Mouse (Mus musculus): ENCODE measurements around the gene Adamtsl1. TPM values are rescaled to one million over a fixed set of nuclear protein-coding genes. Genes with fewer than 3 reads are reported as not detected.
A peak's percentile ranks its signal among the peaks of the same experiment; 100 is the strongest.

Adamtsl1 gene
- total RNA-seq, 2 experiments from 2014 or later: 4.3 to 5.5 TPM

DNA sequence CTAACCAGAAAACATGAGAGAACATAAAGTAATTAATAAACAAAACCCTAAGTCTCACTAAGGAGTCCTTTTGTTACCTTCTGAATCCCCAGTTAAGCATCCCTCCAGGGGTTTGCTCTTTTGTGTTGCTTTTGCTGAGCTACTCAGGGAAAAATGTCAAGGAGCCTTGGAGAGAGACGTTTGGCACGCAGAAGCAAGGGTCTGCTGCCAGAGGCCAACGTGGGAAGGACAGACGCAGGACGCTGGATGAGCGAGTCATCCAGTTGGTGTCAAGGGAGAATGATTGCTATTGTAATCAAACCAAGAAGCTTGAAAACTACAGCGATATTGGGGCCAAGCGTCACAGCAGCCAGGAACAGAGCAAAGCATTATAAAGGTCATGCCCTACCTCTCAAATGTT, 517.1 kb downstream of the Adamtsl1 start:
- no peak overlapping the region for H3K4me3 ChIP-seq
- intact Hi-C loops (cut with DNase I): loop anchor here (10.0 kb wide), 1 partner anchor 866 kb away; no protein-coding TSS in a partner anchor
- no peak for DNase-seq (ENCODE audit: extremely low spot score in 1 of 2, low spot score in 2 of 2)
- no peak for TF ChIP-seq CTCF (IDR thresholded peaks at IDR 0.05)
- H3K27ac ChIP-seq: no peak overlapping the region

DNA sequence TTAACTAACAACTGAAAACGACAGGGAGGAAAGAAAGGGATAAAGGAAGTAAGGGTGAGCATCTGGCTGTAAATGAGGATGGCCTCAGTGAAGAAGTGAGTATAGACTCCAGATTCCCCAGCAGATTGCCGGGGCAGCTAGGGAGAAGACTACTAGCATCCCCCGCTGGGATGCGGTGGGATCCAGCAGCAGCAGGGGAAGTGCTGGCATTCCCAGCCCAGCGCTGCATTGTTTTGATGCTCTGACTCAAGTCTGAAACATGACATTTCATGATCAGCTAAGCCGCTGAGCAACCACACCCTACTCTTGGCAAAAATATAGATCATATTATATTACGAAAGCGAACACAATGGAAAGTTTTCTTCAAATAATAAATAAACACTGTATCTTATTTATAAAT, 526.9 kb downstream of the Adamtsl1 start:
- H3K4me3 ChIP-seq: no peak overlapping the region
- no peak for DNase-seq (ENCODE audit: extremely low spot score in 1 of 2, low spot score in 2 of 2)
- intact Hi-C loops (cut with DNase I): loop anchor here (10.0 kb wide), 1 partner anchor 444 kb away; no protein-coding TSS in a partner anchor
- no peak overlapping the region for H3K27ac ChIP-seq
- TF ChIP-seq CTCF (IDR thresholded peaks at IDR 0.05): no peak

DNA sequence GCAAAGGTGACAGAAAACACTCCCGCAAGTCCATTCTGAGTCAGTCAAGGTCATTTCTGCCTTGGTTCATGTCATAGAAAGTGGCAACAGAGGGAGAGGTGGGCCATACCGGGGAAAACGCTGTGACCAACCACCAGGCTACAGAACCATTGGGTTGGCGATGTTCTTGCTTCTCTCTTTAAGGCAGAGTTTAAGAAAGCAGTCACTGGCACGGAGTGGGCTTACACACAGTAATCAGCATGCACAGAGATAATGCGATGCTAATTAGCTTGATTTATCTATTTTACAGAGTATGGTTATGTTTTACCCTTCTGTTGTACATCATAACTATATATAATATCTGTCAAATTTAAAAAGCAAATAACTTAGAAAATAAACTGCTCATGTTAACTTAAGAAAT, 531.5 kb downstream of the Adamtsl1 start:
- no peak for DNase-seq (ENCODE audit: extremely low spot score in 1 of 2, low spot score in 2 of 2)
- no peak overlapping the region for H3K27ac ChIP-seq
- H3K4me3 ChIP-seq: no peak overlapping the region
- intact Hi-C loops (cut with DNase I): loop anchor here (10.0 kb wide), 1 partner anchor 439 kb away; no protein-coding TSS in a partner anchor
- TF ChIP-seq CTCF (IDR thresholded peaks at IDR 0.05): no peak

DNA sequence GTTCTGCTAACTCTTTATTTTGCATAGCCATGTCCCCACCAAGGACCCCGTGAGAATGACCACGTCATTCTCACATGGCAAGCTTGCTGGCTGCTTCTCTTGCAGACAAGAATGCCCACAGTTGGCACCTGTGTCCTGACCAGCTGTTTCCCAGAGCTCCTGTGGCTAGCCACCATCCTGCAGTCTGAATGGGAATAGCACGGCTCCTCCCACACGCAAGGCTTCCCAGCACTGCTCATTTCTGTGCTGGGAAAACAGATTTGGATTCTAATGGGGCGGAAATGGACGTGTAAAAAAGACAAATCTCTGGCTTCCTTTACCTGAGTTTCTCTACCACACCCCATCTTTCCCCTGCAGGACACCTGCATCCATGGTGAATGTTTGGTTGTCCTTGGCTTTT, 531.9 kb downstream of the Adamtsl1 start:
- TF ChIP-seq CTCF (IDR thresholded peaks at IDR 0.05): no peak
- DNase-seq (ENCODE audit: extremely low spot score in 1 of 2, low spot score in 2 of 2): peak in 1 of 2 experiments; percentile 48
- H3K4me3 ChIP-seq: no peak overlapping the region
- H3K27ac ChIP-seq: no peak overlapping the region
- intact Hi-C loops (cut with DNase I): loop anchor here (10.0 kb wide), 1 partner anchor 439 kb away; no protein-coding TSS in a partner anchor

DNA sequence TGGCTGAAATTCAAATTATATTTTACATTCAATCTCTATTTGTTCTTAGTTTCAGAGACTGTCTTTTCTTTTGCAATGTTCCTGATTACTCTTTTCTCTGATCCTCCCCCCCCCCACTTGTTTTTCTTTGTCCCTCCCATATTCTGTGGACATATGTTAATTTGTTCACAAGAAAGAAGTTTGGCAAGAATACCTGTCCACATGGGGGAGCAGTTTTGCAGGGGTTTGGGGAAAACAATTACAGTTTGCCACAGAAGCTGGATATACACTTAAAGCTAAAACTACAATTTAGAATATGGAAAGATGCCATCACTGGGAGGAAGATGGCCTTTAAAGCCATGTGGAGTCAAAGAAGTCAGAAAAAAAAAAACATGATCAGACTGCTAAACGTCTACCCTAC, 532.9 kb downstream of the Adamtsl1 start:
- H3K4me3 ChIP-seq: no peak overlapping the region
- H3K27ac ChIP-seq: no peak overlapping the region
- TF ChIP-seq CTCF (IDR thresholded peaks at IDR 0.05): no peak; the same call in none of the 2 replicates
- intact Hi-C loops (cut with DNase I): loop anchor here (10.0 kb wide), 1 partner anchor 438 kb away; no protein-coding TSS in a partner anchor
- DNase-seq (ENCODE audit: extremely low spot score in 1 of 2, low spot score in 2 of 2): no peak

DNA sequence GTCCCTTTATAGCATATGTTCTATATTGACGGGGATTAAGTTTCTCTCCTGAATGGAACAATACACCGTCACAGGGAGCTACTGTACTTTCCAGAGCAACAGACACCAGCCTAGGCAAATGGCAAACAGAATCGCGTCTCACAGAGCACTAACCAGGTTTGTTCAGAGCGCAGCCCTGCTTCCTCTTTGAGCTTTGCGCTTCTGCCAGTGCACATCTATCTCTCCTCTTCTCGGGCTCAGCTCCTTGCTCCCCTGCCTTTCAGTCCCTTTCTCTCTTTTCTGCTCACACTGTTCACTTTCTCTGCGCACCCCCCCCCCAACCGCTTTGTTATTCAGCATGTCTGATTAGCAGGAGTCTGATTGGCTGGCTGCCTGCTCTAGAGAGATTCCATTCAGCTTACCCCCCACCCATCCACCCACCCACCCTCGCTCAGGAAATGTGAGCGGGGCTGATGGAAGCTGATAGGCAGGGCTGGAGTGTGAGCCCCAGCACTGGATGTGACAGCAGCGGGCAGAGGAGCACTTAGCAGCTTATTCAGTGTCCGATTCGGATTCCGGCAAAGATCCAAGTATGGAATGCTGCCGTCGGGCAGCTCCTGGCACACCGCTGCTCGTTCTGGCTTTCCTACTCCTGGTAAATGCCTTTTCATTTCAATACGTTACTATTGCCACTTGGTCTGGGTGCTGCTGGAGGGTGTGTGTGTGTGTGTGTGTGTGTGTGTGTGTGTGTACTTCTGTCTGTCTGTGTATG, 539.7 kb downstream of the Adamtsl1 start:
- peak overlapping the region; percentile 47 for H3K4me3 ChIP-seq
- peak; percentile 29 to 35 for DNase-seq (ENCODE audit: extremely low spot score in 1 of 2, low spot score in 2 of 2)
- intact Hi-C loops (cut with DNase I): no loop called here
- no peak for TF ChIP-seq CTCF (IDR thresholded peaks at IDR 0.05)
- H3K27ac ChIP-seq: no peak overlapping the region

DNA sequence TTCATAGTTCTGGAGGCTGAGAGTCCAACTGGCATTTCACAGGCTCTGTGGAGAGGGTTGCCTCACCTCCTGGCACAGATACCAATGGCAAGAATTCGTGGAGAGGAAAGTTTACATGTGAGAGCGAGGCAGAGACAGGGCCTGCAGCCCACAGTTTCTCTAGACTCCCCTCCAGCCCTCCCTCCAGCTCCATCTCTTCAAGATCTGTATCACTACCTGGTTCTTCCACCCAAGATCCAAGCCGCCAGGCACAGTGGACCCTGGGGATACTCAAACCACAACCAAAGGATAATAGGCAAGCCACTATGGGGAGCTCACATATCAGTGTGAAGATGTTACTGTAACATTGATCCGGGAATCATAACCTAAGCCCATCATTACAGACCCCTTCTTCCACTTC, 546.6 kb downstream of the Adamtsl1 start:
- intact Hi-C loops (cut with DNase I): no loop called here
- DNase-seq (ENCODE audit: extremely low spot score in 1 of 2, low spot score in 2 of 2): no peak
- Histone ChIP-seq H3K4me3 (no peak overlapping the region), H3K27ac (no peak overlapping the region)
- TF ChIP-seq CTCF (IDR thresholded peaks at IDR 0.05): no peak

DNA sequence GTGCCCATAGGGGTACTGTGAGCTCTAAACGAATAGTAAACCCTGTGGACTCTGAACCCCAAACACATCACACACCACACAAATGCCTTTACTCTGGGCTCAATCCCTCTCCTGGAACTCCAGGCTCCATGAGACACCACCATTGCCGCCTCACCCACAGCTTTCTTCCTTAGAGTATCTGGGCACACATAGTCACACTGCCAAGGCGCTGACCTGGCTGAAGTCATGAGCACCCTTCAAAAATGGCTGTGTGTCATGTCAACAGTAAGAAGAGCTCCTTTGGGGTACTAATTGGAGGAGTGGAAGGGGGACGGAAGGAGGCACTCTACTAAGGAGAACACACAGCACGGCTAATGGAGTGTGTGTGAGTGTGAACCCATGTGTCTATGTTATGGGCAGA, 554.4 kb downstream of the Adamtsl1 start:
- intact Hi-C loops (cut with DNase I): no loop called here
- DNase-seq (ENCODE audit: extremely low spot score in 1 of 2, low spot score in 2 of 2): no peak
- no peak overlapping the region for H3K4me3 ChIP-seq
- TF ChIP-seq CTCF (IDR thresholded peaks at IDR 0.05): no peak
- no peak overlapping the region for H3K27ac ChIP-seq

DNA sequence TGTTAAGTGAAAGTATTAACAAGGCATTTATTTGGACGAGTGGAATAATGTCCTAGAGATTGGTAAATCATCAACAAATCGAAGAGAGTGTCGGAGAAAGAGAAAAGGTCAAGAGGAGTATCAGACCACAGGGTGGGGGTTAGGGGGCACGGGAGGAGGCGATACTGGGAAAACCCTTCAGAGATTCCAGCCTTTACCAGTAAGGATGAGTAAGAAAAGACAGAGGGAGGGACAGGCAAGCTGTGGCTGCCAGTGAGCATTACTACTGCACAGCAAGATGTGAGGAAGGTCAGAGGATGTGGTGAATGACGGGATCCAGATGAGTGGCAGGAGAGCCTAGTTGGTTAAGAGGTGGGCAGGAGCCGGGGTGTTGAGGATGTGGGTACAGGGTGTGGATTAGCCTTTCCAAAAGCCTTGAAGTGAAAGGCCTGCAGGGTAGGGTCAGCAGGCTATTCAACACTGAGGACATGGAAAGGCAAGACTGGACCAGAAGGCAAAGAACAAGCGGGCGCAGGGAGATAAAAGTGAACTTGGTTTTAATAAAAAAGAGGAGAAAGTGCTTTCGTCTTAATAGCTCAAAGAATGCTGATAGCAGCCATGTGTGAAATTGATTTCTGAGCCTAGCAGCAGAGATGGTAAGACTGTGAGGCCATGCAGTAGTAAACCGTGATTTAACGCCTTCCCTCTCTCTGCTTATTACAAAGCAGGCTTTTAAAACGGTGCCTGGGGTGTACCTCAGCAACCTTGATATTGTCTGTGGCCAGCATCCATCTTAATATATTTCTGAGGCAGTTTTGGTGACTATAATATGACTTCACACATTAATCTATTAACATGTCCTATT, 555.1 kb downstream of the Adamtsl1 start:
- no peak for TF ChIP-seq CTCF (IDR thresholded peaks at IDR 0.05)
- no peak overlapping the region for H3K27ac ChIP-seq
- intact Hi-C loops (cut with DNase I): no loop called here
- no peak overlapping the region for H3K4me3 ChIP-seq
- no peak for DNase-seq (ENCODE audit: extremely low spot score in 1 of 2, low spot score in 2 of 2)

DNA sequence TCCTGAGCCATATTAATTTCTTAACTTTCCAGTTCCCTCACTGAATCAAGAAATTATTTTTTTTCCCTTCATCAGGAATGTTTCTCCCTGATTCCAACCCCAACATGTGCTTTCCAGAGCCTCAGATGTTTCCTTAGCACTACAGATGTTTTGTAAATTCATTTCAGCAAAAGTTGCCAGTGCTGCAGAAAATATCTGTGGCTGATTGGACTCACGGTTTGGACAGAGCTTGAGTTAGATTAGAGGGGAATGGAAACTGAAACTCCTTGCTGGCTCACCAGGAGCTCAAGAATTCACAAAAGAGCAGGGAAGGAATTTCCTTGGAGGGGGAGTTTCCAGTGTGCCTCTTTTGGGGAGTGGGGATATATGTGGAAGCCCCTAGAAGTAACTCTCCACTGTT, 560.9 kb downstream of the Adamtsl1 start:
- Histone ChIP-seq H3K4me3 (no peak overlapping the region), H3K27ac (no peak overlapping the region)
- no peak for TF ChIP-seq CTCF (IDR thresholded peaks at IDR 0.05)
- no peak for DNase-seq (ENCODE audit: extremely low spot score in 1 of 2, low spot score in 2 of 2)
- intact Hi-C loops (cut with DNase I): no loop called here

DNA sequence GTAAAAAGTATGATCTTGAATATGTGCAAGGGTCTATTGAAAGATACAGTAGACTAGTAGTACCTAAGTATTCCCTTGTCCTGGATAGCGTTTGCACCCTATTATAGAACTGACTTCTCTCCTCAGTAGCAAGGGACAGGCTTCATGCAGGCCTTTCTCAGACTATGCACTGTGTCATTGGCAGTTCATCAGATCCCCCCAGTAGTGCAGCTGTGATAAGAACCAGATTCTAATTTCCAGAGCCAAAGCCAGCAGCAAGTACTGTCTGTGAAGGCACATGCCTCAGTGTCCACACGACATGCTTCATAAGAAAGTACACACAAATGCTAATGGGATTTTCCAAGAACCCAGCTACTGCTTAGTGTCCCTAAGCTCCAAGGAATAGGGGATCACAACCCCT, 563.4 kb downstream of the Adamtsl1 start:
- no peak overlapping the region for H3K4me3 ChIP-seq
- no peak for TF ChIP-seq CTCF (IDR thresholded peaks at IDR 0.05)
- intact Hi-C loops (cut with DNase I): no loop called here
- no peak for DNase-seq (ENCODE audit: extremely low spot score in 1 of 2, low spot score in 2 of 2)
- H3K27ac ChIP-seq: no peak overlapping the region

DNA sequence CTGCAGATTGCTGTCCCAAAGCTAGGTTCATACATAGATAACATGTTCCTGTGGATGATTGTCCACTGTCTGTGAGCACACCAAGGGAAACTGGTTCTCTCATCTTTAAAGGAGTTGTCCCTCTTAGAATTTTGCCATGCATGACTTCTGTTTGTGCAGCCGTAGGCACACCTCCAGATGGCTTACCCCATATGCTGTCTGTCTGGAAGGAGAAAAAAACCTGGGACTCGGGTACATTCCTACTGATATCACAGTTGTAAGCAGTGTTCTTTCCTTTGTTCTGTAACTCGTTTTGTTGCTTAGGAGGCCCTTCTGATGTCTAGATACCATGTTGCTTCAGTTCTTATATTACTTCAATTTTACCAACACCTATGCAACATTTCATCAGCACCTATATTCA, 563.9 kb downstream of the Adamtsl1 start:
- Histone ChIP-seq H3K4me3 (no peak overlapping the region), H3K27ac (no peak overlapping the region)
- no peak for TF ChIP-seq CTCF (IDR thresholded peaks at IDR 0.05)
- DNase-seq (ENCODE audit: extremely low spot score in 1 of 2, low spot score in 2 of 2): no peak
- intact Hi-C loops (cut with DNase I): no loop called here

Data from left cerebral cortex, adult 2 months (tissue).